Mouse (Mus musculus): ENCODE data around the gene Sec1. TPM values are rescaled to one million over a fixed set of nuclear protein-coding genes. Genes with fewer than 3 reads are reported as not detected.

Gene Sec1
- total and polyA plus RNA-seq, 2 experiments from 2014 or later: 0.33 to 1.3 TPM

GRCm38 (mm10) chr7:45721642-45722347 is 27.6 kb upstream of the Sec1 start:
- Histone ChIP-seq H3K4me3 (ENCODE audit: low read depth, low read length) (no peak overlapping the region), H3K36me3 (replicated peaks; ENCODE audit: control insufficient read depth, insufficient read depth, low read length) (peaks cover 36% of the 10 kb centered on the region), H3K9ac (replicated peaks; ENCODE audit: low read depth, low read length) (0 out of 2 replicates have a peak overlapping the region, but pooled peaks have one; percentile 6), H3K4me1 (ENCODE audit: control insufficient read depth, insufficient read depth) (peaks cover 11% of the 10 kb centered on the region), H3K9me3 (replicated peaks; ENCODE audit: control insufficient read depth, low read length) (no peaks in the 10 kb centered on the region), H3K4me2 (ENCODE audit: low read depth, low read length) (no peak overlapping the region), H3K27ac (ENCODE audit: low read depth) (no peak overlapping the region), H3K27me3 (ENCODE audit: control insufficient read depth, insufficient read depth, low read length) (no peaks in the 10 kb centered on the region)
- 64% methylated on average over 13 of the region's 13 CpGs for WGBS
- TF ChIP-seq EP300 (IDR thresholded peaks at IDR 0.05; ENCODE audit: low read depth) (no peak), CTCF (IDR thresholded peaks at IDR 0.05; ENCODE audit: low read depth) (no peak)
- ATAC-seq (ENCODE audit: insufficient read depth, low read depth) (no peak), DNase-seq (ENCODE audit: low spot score) (no peak)

GRCm38 (mm10) chr7:45721234-45721571 is 27.0 kb upstream of the Sec1 start:
- H3K4me3 ChIP-seq (ENCODE audit: low read depth, low read length): no peak overlapping the region
- 79% methylated on average over 7 of the region's 7 CpGs for WGBS
- ATAC-seq (ENCODE audit: insufficient read depth, low read depth) (no peak), DNase-seq (ENCODE audit: low spot score) (no peak)
- H3K27ac ChIP-seq (ENCODE audit: low read depth): no peak overlapping the region
- H3K9ac ChIP-seq (replicated peaks; ENCODE audit: low read depth, low read length): no peak overlapping the region
- no peak overlapping the region for H3K4me2 ChIP-seq (ENCODE audit: low read depth, low read length)
- TF ChIP-seq CTCF (IDR thresholded peaks at IDR 0.05; ENCODE audit: low read depth) (no peak), EP300 (IDR thresholded peaks at IDR 0.05; ENCODE audit: low read depth) (no peak)
- peaks cover 17% of the 10 kb centered on the region for H3K4me1 ChIP-seq (ENCODE audit: control insufficient read depth, insufficient read depth)
- H3K27me3 ChIP-seq (ENCODE audit: control insufficient read depth, insufficient read depth, low read length): no peaks in the 10 kb centered on the region
- H3K9me3 ChIP-seq (replicated peaks; ENCODE audit: control insufficient read depth, low read length): no peaks in the 10 kb centered on the region
- peaks cover 36% of the 10 kb centered on the region for H3K36me3 ChIP-seq (replicated peaks; ENCODE audit: control insufficient read depth, insufficient read depth, low read length)

- no peak for ATAC-seq (ENCODE audit: insufficient read depth, low read depth)
- Histone ChIP-seq H3K27me3 (ENCODE audit: control insufficient read depth, insufficient read depth, low read length) (no peaks in the 10 kb centered on the region), H3K27ac (ENCODE audit: low read depth) (no peak within 1 kb of the TSS), H3K4me1 (ENCODE audit: control insufficient read depth, insufficient read depth) (peaks cover 23% of the 10 kb centered on the region), H3K4me3 (ENCODE audit: low read depth, low read length) (no peak within 1 kb of the TSS), H3K9me3 (replicated peaks; ENCODE audit: control insufficient read depth, low read length) (no peaks in the 10 kb centered on the region), H3K36me3 (replicated peaks; ENCODE audit: control insufficient read depth, insufficient read depth, low read length) (peaks cover 36% of the 10 kb centered on the region), H3K9ac (replicated peaks; ENCODE audit: low read depth, low read length) (no peak within 1 kb of the TSS), H3K4me2 (ENCODE audit: low read depth, low read length) (no peak within 1 kb of the TSS)
- WGBS: 81% methylated on average over 14 of the region's 14 CpGs
- no peak for DNase-seq (ENCODE audit: low spot score)
- TF ChIP-seq CTCF (IDR thresholded peaks at IDR 0.05; ENCODE audit: low read depth): no peak
Measured at GRCm38 (mm10) chr7:45720413-45721233, 26.4 kb upstream of the Sec1 start, which contains the start of gene Fam83e. Gene Fam83e, plus strand, starts transcription at chr7:45721212.

GRCm38 (mm10) chr7:45719738-45720412 is 25.7 kb upstream of the Sec1 start:
- DNase-seq (ENCODE audit: low spot score) (no peak), ATAC-seq (ENCODE audit: insufficient read depth, low read depth) (no peak)
- H3K9ac ChIP-seq (replicated peaks; ENCODE audit: low read depth, low read length): no peak overlapping the region
- peaks cover 27% of the 10 kb centered on the region for H3K4me1 ChIP-seq (ENCODE audit: control insufficient read depth, insufficient read depth)
- H3K27me3 ChIP-seq (ENCODE audit: control insufficient read depth, insufficient read depth, low read length): no peaks in the 10 kb centered on the region
- WGBS: 91% methylated on average over 15 of the region's 16 CpGs
- H3K36me3 ChIP-seq (replicated peaks; ENCODE audit: control insufficient read depth, insufficient read depth, low read length): peaks cover 36% of the 10 kb centered on the region
- no peaks in the 10 kb centered on the region for H3K9me3 ChIP-seq (replicated peaks; ENCODE audit: control insufficient read depth, low read length)
- TF ChIP-seq EP300 (IDR thresholded peaks at IDR 0.05; ENCODE audit: low read depth): no peak
- TF ChIP-seq CTCF (IDR thresholded peaks at IDR 0.05; ENCODE audit: low read depth): no peak
- no peak overlapping the region for H3K4me3 ChIP-seq (ENCODE audit: low read depth, low read length)
- no peak overlapping the region for H3K27ac ChIP-seq (ENCODE audit: low read depth)
- no peak overlapping the region for H3K4me2 ChIP-seq (ENCODE audit: low read depth, low read length)

GRCm38 (mm10) chr7:45719180-45719579 is 25.0 kb upstream of the Sec1 start:
- ATAC-seq (ENCODE audit: insufficient read depth, low read depth): no peak
- WGBS: 82% methylated on average over 10 of the region's 10 CpGs
- H3K4me2 ChIP-seq (ENCODE audit: low read depth, low read length): peak overlapping the region; percentile 68
- no peaks in the 10 kb centered on the region for H3K27me3 ChIP-seq (ENCODE audit: control insufficient read depth, insufficient read depth, low read length)
- H3K4me3 ChIP-seq (ENCODE audit: low read depth, low read length): peak overlapping the region; percentile 82
- TF ChIP-seq EP300 (IDR thresholded peaks at IDR 0.05; ENCODE audit: low read depth) (no peak), CTCF (IDR thresholded peaks at IDR 0.05; ENCODE audit: low read depth) (no peak)
- peaks cover 36% of the 10 kb centered on the region for H3K36me3 ChIP-seq (replicated peaks; ENCODE audit: control insufficient read depth, insufficient read depth, low read length)
- H3K9me3 ChIP-seq (replicated peaks; ENCODE audit: control insufficient read depth, low read length): no peaks in the 10 kb centered on the region
- peaks cover 31% of the 10 kb centered on the region for H3K4me1 ChIP-seq (ENCODE audit: control insufficient read depth, insufficient read depth)
- DNase-seq (ENCODE audit: low spot score): no peak
- H3K9ac ChIP-seq (replicated peaks; ENCODE audit: low read depth, low read length): peak overlapping the region; percentile 90
- peak overlapping the region; percentile 90; the same call in 1 of the 2 replicates for H3K27ac ChIP-seq (ENCODE audit: low read depth)
